Mouse (Mus musculus): ENCODE results near the gene Fam83b. TPM values are rescaled to one million over a fixed set of nuclear protein-coding genes. Genes with fewer than 3 reads are reported as not detected.

Fam83b gene
- 0.37 TPM for polyA plus RNA-seq (2014; fragmentation: Illumina TruSeq; extraction: RNeasy Lipid Tissue Mini Kit (QIAGEN cat#74804); ENCODE audit: insufficient read depth, low read depth, low replicate concordance)

DNA sequence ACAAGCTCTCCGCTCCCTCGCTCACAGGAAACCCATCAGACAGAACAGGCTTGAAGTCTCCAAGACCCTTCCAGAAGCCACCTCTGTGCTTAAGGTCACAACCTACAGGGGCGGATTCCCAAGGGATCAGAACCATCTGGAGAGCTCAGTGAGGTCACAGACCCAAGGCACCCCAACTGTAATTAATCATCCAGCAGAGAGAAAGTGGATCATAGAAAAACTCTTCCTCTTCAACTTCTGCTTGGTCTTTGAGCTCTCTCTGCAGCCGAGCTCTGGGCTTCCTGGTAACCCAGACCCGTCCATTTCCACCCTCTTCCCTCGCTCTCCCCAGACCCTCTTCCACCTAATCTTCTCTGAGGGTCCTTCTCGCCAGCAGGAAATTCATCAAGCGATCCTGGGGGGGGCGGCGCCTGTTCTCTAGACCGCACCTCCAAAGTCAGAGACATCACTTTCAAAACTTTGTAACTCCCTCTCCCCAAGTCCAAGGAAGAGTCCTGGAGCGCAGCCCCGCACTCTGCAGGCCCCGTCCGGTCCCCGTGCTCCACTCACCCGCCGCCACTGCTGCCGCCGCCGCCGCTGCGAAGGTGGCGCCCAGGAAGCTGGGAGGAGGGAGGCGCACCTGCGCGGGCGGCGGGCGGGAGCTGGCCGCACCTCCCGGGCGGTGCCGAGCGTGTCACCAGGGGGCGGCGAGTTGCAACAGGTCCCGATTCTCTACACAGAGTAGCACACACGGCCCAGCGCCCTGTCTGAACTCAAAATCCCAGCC, at the start of gene Fam83b:
TSS of gene Fam83b (minus strand) at position 602 of the 766 bp plus-strand sequence.

Other genes with a start within 250 kb of the Fam83b start
- gene Hcrtr2, start 243.3 kb downstream of the Fam83b start, polyA plus RNA-seq (2014; fragmentation: Illumina TruSeq; extraction: RNeasy Lipid Tissue Mini Kit (QIAGEN cat#74804); ENCODE audit: insufficient read depth, low read depth, low replicate concordance) = not detected